Comparison of ENCODE assay signal across 8 mouse cellular contexts in genomic region chr2:69712981-69713625, GRCm38 (mm10). TPM values are rescaled to one million over a fixed set of nuclear protein-coding genes. Genes with fewer than 3 reads are reported as not detected.
A peak's percentile ranks its signal among the peaks of the same experiment; 100 is the strongest.
DNase-seq lines count a peak whose midpoint lies in the region; ATAC-seq and TF ChIP-seq lines count a peak whose summit lies in the region.

Gene Fastkd1, minus strand, starts transcription at chr2:69713516.

- no peak for TF ChIP-seq CTCF in heart, postnatal 0 days (IDR thresholded peaks at IDR 0.05; ENCODE audit: low read depth)
- no peak for TF ChIP-seq CTCF in testis, adult 2 months (IDR thresholded peaks at IDR 0.05; ENCODE audit: control insufficient read depth, insufficient read depth, insufficient replicate concordance, low read depth, low read length)

- TF ChIP-seq POLR2A in testis, adult 2 months (IDR thresholded peaks at IDR 0.05; ENCODE audit: control insufficient read depth, low read depth, low read length): peak; percentile 91

- H3K4me2 ChIP-seq in forebrain, embryonic 11.5 days (ENCODE audit: low read depth, low read length, severe bottlenecking): peak within 1 kb of the TSS; percentile 74
- peak within 1 kb of the TSS; percentile 90 for H3K4me2 ChIP-seq in heart, postnatal 0 days (ENCODE audit: low read depth, low read length)
- H3K4me2 ChIP-seq in liver, embryonic 16.5 days (ENCODE audit: low read depth, low read length): peak within 1 kb of the TSS; percentile 74
- peak within 1 kb of the TSS; percentile 84 for H3K4me2 ChIP-seq in neural tube, embryonic 13.5 days

- H3K4me1 ChIP-seq in forebrain, embryonic 11.5 days (replicated peaks; ENCODE audit: control insufficient read depth, insufficient read depth, low read length): no peaks in the 10 kb centered on the region
- 0 out of 2 replicates have a peak, but pooled peaks cover 6% of the 10 kb centered on the region for H3K4me1 ChIP-seq in heart, postnatal 0 days (ENCODE audit: control insufficient read depth, insufficient read depth)
- peaks cover 4% of the 10 kb centered on the region for H3K4me1 ChIP-seq in liver, embryonic 16.5 days (ENCODE audit: control insufficient read depth, low read depth, low read length)
- peaks cover 10% of the 10 kb centered on the region for H3K4me1 ChIP-seq in neural tube, embryonic 13.5 days (replicated peaks)
- H3K4me1 ChIP-seq in testis, adult 2 months (ENCODE audit: control insufficient read depth, insufficient read depth, low read length): peaks cover 5% of the 10 kb centered on the region

- no peak for TF ChIP-seq EP300 in heart, postnatal 0 days (IDR thresholded peaks at IDR 0.05; ENCODE audit: low read depth)

- WGBS in forebrain, embryonic 11.5 days: under 1% methylated on average over 39 of the region's 39 CpGs
- under 1% methylated on average over 39 of the region's 39 CpGs for WGBS in heart, postnatal 0 days
- WGBS in liver, embryonic 16.5 days (ENCODE audit: insufficient replicate concordance): under 1% methylated on average over 39 of the region's 39 CpGs
- 1% methylated on average over 39 of the region's 39 CpGs for WGBS in neural tube, embryonic 13.5 days

- peak; percentile 99 for ATAC-seq in forebrain, embryonic 11.5 days (replicated peaks; ENCODE audit: low FRiP score)
- peak; percentile 99 for ATAC-seq in heart, postnatal 0 days (ENCODE audit: insufficient read depth, low read depth)
- peak; percentile 99 for ATAC-seq in liver, embryonic 16.5 days (ENCODE audit: low read depth)
- ATAC-seq in neural tube, embryonic 13.5 days (ENCODE audit: low read depth): peak; percentile 100

- no peaks in the 10 kb centered on the region for H3K27me3 ChIP-seq in forebrain, embryonic 11.5 days (ENCODE audit: control insufficient read depth, insufficient read depth, low read length)
- H3K27me3 ChIP-seq in heart, postnatal 0 days (ENCODE audit: control insufficient read depth, insufficient read depth, low read length): no peaks in the 10 kb centered on the region
- no peaks in the 10 kb centered on the region for H3K27me3 ChIP-seq in liver, embryonic 16.5 days (ENCODE audit: control insufficient read depth, insufficient read depth, low read depth, low read length)
- peaks cover 6% of the 10 kb centered on the region for H3K27me3 ChIP-seq in neural tube, embryonic 13.5 days
- H3K27me3 ChIP-seq in testis, adult 2 months (ENCODE audit: control insufficient read depth, insufficient read depth, low read length): no peaks in the 10 kb centered on the region

- no peaks in the 10 kb centered on the region for H3K9me3 ChIP-seq in forebrain, embryonic 11.5 days (ENCODE audit: control insufficient read depth, low read length)
- no peaks in the 10 kb centered on the region for H3K9me3 ChIP-seq in heart, postnatal 0 days (replicated peaks; ENCODE audit: control insufficient read depth, low read length)
- no peaks in the 10 kb centered on the region for H3K9me3 ChIP-seq in liver, embryonic 16.5 days (replicated peaks; ENCODE audit: control insufficient read depth, low read length)
- H3K9me3 ChIP-seq in neural tube, embryonic 13.5 days: no peaks in the 10 kb centered on the region

- H3K27ac ChIP-seq in forebrain, embryonic 11.5 days (ENCODE audit: low read depth, low read length): no peak within 1 kb of the TSS
- H3K27ac ChIP-seq in heart, postnatal 0 days (ENCODE audit: low read depth): peak within 1 kb of the TSS; percentile 91
- peak within 1 kb of the TSS; percentile 37; the same call in 1 of the 2 replicates for H3K27ac ChIP-seq in liver, embryonic 16.5 days (ENCODE audit: low read length)
- peak within 1 kb of the TSS; percentile 30; the same call in 1 of the 2 replicates for H3K27ac ChIP-seq in neural tube, embryonic 13.5 days (replicated peaks)
- peak within 1 kb of the TSS; percentile 95 for H3K27ac ChIP-seq in testis, adult 2 months (ENCODE audit: control insufficient read depth, insufficient read depth, low read depth, low read length)

- peak within 1 kb of the TSS; percentile 70 for H3K9ac ChIP-seq in forebrain, embryonic 11.5 days (ENCODE audit: low read length)
- H3K9ac ChIP-seq in heart, postnatal 0 days (replicated peaks; ENCODE audit: low read depth, low read length): peak within 1 kb of the TSS; percentile 74
- peak within 1 kb of the TSS; percentile 63 for H3K9ac ChIP-seq in liver, embryonic 16.5 days (ENCODE audit: low read depth, low read length)
- peak within 1 kb of the TSS; percentile 84 for H3K9ac ChIP-seq in neural tube, embryonic 13.5 days

- peak within 1 kb of the TSS; percentile 64 for H3K4me3 ChIP-seq in forebrain, embryonic 11.5 days (ENCODE audit: low read depth, low read length)
- H3K4me3 ChIP-seq in heart, postnatal 0 days (ENCODE audit: low read depth, low read length): peak within 1 kb of the TSS; percentile 80
- peak within 1 kb of the TSS; percentile 72 for H3K4me3 ChIP-seq in liver, embryonic 16.5 days (ENCODE audit: low read depth, low read length)
- peak within 1 kb of the TSS; percentile 66 for H3K4me3 ChIP-seq in neural tube, embryonic 13.5 days
- peak within 1 kb of the TSS; percentile 97 for H3K4me3 ChIP-seq in testis, adult 2 months (ENCODE audit: control insufficient read depth, low read depth, low read length)

- DNase-seq in CD8-positive naive resting alpha-beta T cell, adult 2 months (ENCODE audit: low read depth in 2 of 2, low spot score in 2 of 2): peak; percentile 56 to 66
- DNase-seq in c-Kit-positive CD71-negative TER-119-negative erythroid progenitor cells, embryonic 14.5 days (ENCODE audit: low read depth): peak; percentile 78
- DNase-seq in forebrain, embryonic 11.5 days (ENCODE audit: low spot score): peak; percentile 86
- DNase-seq in heart, postnatal 0 days (ENCODE audit: low spot score): peak; percentile 94
- DNase-seq in kidney, postnatal 4 days: peak; percentile 85 to 90

- H3K36me3 ChIP-seq in forebrain, embryonic 11.5 days (ENCODE audit: control insufficient read depth, insufficient read depth, low read length): no peaks in the 10 kb centered on the region
- H3K36me3 ChIP-seq in heart, postnatal 0 days (replicated peaks; ENCODE audit: control insufficient read depth, insufficient read depth, low read length): peaks cover 13% of the 10 kb centered on the region; the same call in 1 of the 2 replicates
- no peaks in the 10 kb centered on the region for H3K36me3 ChIP-seq in liver, embryonic 16.5 days (ENCODE audit: control insufficient read depth, insufficient read depth)
- peaks cover 12% of the 10 kb centered on the region for H3K36me3 ChIP-seq in neural tube, embryonic 13.5 days
- H3K36me3 ChIP-seq in testis, adult 2 months (ENCODE audit: control insufficient read depth, insufficient read depth, low read length): no peaks in the 10 kb centered on the region

RNA-seq across cellular contexts. Expression of gene Fastkd1, which starts in this region (rescaled TPM):
- 22.3 and 22.7 TPM in 2 replicates for polyA plus RNA-seq in forebrain, embryonic 11.5 days (2014; fragmentation: Nextera tagmentation; extraction: Ambion mirVana)
- 22.5 and 40.3 TPM in 2 replicates for total RNA-seq in heart, postnatal 0 days (2014; rRNA removed; ENCODE audit: low replicate concordance)
- 18.7 and 18.9 TPM in 2 replicates for polyA plus RNA-seq in heart, postnatal 0 days (2015; fragmentation: Nextera tagmentation; extraction: Ambion mirVana)
- polyA plus RNA-seq in liver, embryonic 16.5 days (2015; fragmentation: Nextera tagmentation; extraction: Ambion mirVana): 2.9 and 3.3 TPM in 2 replicates
- 14.4 and 14.8 TPM in 2 replicates for polyA plus RNA-seq in neural tube, embryonic 13.5 days (2015; fragmentation: Nextera tagmentation; extraction: Ambion mirVana)
- 6.2 and 7.8 TPM in 2 replicates for polyA plus RNA-seq in testis, adult 2 months (2012; rRNA removed)
